Mouse (Mus musculus) heart, postnatal 4 days (tissue): ENCODE results near the gene Rgs6. TPM values are rescaled to one million over a fixed set of nuclear protein-coding genes. Genes with fewer than 3 reads are reported as not detected.

Experiments
- DNase-seq: peaks from one replicate; pipeline ENCODE4 v3.0.0; 2021
- total RNA-seq, 2 experiments: library from RNA; stranded (reverse); gene quantifications; 2 replicates each; pipeline ENCODE4 v1.2.3; 2021

Gene Rgs6
- total RNA-seq, 2 experiments from 2014 or later, result 20.8 to 21.5 TPM

DNA sequence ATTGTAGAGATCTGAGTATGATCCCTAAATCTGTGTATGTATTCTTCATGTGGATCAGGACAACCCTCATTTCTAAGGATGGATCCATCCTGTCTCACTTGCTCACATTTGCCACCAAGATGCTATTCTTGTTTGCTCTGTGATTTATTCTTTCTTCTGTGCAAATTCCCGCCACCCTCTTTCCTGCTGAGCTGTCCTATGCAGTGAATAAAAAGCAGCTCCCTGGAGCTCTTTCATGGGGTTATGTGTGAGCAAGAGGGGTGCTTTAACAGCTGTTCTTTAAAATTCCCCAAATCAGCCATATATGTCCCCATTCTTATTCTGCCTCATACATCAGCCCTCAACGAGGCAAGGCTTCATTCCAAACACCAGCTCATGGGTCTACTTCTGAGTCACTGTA is 277.6 kb downstream of the Rgs6 start:
- DNase-seq, result no peak

DNA sequence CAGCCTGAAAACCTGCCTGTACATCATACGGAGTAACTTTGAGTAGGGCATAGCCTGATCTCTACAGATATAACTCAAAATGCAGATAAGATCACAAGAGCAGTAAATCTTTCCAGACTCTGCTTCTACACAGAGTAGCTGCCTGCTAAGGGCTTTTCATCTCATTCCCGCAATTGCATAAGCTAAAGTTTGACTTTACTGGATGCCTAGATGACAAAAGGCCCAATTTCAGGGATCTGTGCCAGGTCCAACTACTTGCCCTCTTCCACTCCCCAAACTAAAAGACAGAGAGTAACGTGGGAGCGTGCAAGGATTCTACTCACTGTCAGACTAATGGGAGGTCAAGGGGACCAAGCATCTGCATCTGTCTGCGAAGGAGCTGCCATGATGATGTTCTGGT is 292.6 kb downstream of the Rgs6 start:
- DNase-seq, result no peak

DNA sequence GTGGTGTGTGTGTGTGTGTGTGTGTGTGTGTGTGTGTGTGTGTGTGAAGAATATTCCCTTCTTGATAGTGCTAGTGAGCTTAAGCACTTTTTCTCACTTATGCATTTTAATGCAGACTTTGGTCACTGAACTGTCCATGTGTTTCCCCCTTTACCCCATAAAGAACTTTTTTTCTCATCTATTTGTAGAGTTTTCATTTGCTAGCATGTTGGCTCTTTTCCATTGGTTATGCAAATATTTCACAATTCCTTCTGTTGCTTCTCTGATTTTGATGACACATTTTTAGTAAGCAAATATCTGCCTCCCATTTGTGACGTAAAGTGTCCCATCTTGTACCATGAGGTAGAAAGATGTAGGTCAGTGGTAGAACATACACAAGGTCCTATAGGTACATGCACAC is 295.0 kb downstream of the Rgs6 start:
- DNase-seq, result no peak

DNA sequence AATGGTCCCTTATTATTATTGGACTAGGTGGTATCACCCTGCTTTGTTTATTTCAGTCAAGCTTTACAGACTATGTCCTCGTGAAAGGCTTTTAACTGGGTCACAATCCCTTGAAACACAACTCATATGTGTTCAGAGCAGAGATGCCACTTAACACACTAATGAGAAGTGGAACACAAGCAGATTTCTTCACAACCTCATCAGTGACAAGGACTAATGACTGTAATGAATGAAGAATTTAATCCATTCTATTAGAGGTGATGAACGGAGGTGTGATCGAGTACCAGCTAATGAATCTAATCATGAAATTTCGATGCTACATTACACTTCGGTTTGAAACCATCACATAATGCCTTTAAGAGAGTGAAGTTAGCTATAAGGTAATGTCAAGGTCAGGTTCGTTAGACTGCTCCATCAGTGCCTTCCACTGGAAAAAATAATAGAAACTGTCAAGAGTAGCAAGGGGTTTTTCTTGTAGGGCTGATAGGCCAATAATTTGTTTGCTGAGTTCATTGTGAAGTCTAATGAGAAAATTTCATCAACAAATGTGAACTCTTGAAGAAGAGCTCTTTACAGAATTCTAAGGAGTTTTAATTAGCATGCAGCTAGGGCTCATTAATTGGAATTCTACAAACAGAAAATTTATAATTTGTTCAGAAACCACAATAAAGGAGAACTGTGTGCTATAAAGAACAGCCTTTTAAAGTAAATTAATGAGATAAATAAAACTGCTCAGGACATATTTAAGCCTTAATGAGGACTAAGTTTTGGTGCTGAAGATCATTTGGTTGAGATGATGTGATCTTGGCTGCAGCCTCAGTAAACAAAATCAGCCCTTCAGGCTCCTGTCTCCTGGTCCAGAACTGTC is 307.1 kb downstream of the Rgs6 start:
- DNase-seq, result no peak

DNA sequence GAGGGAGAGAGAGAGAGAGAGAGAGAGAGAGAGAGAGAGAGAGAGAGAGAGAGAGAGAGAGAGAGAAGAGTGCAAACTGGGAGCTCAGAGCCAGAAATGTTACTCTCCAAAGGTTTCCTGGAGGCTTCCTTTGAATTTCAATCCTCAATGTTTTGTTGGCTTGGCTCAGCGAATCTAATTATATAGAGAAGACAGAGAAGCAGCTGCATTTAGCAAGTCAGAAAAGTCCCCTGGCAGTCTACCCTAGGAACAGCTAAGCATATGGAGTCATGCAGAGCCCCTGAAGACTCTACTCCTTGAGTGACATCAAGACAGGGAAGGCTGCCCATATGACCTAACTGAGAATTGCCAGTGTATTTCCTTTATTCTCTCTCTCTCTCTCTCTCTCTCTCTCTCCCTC is 317.7 kb downstream of the Rgs6 start:
- DNase-seq, result no peak

DNA sequence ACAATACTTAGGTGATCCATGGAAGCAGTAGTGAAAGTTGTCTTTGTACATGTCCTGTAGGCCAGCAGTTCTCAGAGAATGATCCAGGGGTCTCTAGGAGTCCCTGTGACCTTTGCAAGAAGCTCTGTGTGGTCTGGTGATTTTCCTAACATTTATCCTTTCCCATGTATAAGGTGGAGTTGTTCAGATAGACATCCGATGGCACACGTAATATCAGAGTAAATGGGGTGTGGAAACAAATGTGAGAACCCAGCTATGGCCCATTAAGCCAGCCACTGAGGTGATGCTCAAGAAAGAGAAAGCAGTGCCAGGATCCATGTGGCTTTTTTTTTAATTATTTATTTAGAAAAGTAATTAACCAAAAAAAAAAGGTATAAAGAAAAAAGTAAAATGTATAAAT is 322.8 kb downstream of the Rgs6 start:
- DNase-seq, result no peak

DNA sequence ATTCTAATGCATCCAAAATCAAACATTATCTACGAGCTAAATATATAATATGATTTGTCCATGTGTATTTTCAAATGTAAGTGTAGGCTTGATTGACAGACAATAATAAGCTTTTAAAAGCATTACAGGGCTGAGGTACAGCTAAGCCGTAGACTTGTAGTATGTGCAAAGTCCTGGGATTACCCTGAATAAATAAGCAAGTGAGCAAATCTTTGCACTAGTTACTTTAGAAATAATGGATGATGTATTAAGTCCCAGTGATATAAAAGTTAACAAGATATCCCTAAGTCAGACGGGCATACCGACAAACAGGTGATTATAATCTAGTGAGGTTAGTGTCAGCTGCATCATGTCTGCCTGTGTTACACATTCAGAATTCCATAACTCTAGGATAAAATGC is 326.0 kb downstream of the Rgs6 start:
- DNase-seq, result no peak

DNA sequence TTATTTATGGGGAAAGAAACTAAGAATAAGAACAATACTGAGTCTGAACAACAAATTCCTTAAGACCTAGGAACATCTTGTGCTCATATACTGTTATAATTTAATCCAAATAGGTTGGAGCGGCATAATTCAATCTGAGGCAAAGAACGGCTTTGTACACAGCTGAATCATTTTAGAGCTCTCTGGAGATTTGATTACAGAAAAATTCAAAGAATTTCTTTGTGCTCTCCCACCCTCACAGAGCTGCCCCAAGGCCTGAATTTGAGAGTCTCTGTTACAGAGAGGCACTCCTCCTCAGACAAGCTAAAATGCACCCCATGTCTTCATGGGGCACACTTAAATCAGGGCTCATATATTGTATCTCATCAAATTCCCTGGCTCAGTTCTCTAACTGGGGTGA is 332.1 kb downstream of the Rgs6 start:
- DNase-seq, result no peak

DNA sequence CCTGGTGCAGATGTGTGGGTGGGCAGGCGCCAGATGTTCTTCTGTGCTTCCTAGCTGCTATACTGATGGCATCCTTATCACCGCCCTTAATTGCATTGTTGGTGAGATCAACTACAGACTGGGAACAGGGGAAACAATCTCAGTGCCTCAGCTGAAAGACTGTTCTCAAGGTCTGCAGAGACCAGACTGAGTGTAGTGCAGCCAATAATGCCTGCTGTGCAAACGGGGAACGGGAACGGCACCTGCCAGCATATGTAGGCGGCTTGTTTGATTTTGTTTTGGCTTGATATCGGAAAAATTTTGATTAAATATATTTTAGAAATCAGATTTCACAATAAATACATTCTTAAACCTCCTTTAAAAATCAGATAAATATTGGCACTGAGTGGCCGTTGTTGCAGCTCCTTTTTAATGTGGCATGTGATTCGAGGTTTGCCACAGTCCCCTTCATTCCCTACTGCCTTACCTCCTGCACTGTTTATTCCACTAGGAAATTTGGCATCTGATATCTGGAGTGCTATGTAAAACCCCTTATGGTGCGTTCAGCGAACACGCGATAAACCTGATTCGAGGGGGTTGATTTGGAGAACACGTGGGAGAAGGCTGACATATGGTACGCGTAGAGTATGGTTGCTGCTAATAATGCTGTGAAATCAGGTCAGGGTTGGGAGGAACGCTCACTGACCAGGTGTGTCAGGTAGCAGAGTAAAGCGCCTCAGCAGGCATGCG is 333.4 kb downstream of the Rgs6 start:
- no peak for DNase-seq

DNA sequence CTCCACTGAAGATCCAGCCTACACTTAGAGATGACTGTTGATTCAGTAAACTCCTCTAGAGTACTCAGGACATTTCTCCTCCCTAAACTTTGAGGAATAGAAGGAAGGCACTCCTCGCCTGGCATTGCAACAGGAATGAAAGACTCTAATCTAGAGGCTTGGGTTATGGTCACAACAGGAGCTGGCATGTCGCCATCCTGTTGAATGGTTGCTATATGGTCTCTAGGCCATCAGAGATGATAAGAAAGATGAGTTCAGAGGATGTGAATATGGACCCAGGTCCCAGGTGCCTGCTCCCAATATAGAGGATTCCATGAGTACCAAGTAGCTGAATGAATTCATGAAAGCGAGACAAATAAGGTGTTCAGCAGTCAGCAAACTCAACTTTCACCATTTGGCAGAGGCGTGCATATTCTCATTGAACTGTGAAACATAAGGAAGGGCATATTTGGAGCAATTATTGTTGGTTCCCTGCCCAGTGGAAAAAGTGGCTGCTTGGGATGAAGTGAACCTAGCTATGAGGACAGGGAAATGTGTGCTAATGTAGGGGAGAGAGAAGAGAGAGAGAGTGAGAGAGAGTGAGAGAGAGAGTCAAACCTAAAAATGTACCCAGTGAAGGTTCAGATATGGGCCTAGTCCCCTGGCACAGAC is 334.9 kb downstream of the Rgs6 start:
- DNase-seq, result no peak

DNA sequence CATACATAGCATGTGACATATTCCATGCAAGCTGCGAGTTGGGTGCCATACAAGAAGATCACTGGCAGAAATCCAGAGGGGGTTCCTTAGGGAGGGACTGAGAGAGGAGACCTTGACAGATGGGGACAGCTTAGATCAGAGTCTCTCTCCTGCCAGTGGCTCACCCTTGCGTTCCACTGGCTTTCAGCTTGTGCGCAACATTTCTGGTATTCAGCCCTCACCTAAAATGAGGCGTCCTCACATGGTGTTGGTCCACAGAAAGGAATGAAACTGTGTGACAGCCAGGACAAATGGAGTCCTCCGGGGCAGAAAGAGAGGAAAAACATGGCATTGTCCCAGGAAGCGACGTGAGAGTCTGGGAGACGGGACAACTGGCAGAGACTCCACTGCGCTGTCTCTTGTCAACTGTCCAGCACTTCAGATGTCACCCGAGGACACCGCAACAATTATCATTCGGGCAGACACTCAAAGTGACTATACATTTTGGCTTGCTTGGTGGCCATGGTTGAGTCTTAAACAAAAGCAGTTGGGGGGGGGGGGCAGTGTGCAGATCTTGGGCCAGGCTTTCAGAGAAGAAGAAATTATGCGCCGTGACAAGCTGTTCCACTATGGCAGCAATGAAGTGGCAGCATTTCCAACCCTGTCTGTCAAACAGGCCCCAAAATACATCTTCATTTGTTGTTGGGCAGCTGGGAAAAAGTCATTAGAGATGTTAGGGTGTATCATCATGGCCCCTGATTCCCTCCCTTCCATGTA is 344.8 kb downstream of the Rgs6 start:
- peak; percentile 86 for DNase-seq

DNA sequence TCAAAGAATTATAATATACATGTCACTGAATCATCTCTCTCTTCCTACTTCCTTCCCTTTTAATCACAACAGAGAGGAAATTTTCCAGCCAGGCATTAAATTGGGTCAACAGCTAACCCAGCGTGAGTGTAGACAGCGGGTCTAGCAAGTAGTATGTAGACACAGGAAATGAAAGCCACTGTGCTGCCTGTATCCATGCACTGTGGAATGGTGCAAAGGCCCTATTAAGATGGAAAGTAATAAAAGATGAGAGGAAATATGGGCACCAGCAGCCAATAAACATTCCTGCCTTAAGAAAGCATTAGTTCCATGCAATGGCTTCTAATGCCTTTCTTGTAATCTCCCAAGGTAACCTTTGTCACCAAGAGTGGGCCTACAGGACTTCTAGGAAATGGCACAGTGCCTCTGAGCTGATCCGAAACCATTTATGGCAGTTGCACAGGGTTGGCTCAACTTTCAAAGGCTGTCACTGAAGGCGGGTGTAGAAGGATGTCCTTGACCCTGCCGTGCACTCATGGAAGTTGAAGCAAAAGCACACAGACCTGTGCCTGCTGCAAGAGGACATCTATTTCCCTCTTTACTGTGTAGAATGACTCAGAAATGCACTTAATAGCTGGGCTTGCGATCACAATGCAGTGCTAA is 347.1 kb downstream of the Rgs6 start:
- DNase-seq, result peak; percentile 50

DNA sequence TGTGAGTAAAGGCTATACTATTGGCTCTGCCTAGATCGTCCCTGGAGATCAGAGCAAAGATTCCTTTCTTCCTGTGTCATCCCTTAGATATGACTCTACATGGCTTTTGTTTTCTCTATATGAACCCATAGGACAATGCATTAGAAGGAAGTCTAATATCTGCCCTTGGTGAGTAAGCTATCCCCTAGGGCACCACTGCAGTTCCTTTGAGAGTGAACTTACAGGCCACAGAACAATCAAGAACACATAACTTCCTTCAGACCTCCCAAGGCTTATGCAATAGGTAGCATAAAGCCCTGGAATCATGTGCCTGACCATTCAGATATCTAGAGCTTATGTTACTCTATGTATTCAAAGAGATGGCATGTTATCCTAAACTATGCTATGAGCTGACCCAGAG is 347.7 kb downstream of the Rgs6 start:
- no peak for DNase-seq

DNA sequence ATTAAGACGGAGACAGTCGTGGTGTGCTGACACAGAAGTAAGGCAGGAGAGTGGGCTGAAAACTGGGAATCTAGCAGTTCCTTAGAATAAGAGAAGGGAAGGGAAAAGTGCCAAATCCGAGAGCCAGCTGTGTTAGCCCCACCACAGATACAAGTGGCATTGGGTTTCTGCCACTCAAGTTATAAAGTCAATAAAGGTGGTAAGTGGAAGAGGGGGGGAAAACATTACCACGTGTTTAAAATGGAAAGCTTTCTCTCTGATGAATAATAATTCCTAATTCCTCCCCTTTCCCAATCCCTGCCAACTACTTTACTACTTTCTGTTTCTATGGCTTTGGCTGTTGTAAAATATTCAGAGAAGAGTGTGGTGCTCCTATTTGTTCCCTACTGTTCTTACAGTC is 352.4 kb downstream of the Rgs6 start:
- no peak for DNase-seq

DNA sequence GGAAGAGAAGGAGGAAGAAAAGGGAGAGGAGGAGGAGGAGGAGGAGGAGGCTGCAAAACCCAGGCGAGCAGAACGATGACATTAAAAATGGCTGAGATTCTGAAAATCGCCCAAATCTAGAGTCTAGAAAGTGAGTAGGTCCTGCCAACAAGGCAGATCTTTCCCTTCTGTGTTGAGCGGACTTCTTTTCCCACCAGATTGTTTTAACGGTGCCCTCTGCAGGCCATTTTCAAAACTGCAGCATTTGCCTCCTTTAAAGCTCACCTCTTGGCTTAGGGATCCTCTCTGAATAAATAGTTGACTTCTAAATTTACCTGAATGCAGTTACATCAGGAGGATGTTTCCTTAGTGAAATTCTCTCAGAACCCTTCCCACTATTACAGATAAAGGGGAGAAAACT is 358.4 kb downstream of the Rgs6 start:
- DNase-seq, result peak; percentile 92

DNA sequence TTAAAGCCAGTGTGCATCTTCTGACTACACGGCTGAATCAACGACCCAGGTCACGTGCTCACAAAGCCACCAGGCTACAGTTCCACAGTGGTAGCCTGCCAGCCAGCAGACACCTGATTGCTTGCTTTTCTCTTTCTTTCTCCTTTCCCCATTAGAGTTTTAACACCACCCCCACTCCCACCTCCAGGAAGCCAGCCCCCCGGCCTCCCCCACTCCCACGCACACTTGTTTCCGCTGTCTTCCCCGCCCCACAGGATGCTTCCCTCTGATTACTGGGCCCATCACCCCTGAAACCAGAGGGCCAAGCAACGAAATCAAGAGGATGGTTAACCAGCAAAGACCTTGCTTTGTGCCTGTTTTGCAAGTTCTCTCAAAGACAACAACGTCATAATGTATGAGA is 373.0 kb downstream of the Rgs6 start:
- peak; percentile 20 for DNase-seq

DNA sequence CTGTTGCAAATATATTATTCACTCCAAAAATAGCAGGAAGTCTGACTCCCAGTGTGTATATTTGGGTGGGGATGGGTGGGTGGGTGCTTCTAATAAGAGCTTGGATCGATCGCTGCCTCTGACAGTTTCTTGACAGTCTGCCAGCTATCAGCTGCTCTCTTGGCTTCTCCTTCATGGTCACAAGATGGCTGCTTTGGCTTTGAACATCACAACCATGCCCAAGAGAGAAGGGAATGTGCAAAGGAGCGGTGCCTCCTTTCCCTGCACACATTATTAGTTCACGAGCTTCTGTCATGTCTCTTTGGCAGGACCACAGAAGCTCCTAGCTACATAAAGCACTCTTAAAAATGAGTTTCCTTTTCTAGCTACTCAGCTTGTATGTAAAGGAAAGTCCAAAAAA is 373.8 kb downstream of the Rgs6 start:
- DNase-seq, result peak; percentile 31

DNA sequence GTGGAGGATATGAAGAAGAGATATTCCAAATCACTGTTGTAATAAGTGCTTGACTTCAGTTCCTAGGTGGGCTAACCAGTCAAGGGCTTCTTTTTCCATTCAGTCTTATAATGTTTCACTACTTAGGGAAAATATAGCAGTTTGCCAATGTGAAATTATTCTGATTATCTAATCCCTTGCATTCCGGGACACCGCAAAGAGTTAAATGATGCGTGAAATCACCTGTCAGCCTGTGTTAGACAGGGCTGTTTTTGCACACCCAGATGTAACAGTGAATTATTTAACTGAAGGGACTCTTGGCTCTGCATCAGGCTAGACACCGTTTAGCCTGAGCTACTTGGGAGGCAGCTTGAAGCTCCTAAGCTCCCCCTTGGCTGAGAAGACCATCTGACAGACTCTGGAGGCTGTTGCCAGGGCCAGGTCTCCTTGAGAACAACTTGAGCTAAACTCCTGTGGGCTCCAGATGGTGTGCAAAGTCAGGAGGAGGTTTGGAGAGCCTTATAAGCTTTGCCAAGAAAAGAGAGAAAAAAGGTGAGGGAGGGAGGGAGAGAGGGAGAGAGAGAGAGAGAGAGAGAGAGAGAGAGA is 382.5 kb downstream of the Rgs6 start:
- no peak for DNase-seq

DNA sequence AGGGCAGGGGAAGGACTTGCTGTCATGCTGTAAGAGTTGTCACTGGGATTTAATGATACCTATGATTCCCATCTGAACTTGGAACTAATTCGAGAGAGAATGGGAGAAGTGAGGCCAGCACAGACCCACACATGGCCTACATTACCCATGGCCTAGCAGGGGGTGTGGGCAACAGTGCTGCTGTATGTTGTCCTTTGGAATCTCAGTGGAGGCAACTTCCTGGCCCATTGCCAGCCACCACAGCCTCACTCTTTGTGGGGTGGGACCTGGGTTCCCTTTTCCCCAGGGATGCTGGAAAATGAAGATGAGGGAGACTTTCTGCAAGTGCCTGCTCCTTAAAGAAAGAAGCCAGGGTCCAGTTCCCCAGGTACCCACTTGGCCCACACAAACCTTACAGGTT is 383.1 kb downstream of the Rgs6 start:
- no peak for DNase-seq

DNA sequence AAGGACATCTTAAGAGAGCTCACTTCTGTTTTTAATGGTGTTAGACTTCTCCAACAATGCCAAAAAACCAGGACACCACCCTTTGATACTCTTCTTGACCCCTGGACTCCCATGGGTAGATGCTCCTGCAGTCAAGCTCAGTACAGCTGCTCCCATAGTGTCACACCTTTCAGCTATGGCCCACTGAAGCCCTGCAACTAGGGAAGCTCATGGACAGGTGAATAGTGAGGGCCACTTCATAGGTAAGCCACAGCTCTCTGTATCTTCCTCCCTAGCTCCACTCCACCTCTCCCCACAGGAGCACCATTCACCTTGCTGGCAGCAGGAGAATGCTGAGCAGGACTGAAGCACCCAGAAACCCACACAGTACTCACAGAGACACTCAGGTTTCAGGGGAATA is 384.6 kb downstream of the Rgs6 start:
- no peak for DNase-seq

DNA sequence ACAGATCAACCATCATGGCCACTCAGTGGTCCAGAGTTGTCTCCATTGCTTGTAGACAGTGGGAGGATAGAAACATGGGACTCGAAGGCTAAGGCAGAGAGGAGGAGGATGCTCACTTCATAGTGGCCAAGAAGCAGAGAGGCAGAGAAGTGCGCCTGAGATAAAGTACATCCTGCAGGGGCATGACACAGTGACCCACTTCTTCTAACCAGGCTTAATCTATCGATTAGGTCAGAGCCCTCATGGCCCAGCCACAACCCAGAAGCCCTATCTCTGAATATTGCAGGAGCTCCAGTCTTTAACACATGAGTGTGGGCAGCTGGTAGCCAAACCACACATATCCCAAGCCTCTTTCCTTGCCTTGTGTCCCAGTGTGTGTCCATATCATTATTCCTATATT is 385.7 kb downstream of the Rgs6 start:
- DNase-seq, result no peak

DNA sequence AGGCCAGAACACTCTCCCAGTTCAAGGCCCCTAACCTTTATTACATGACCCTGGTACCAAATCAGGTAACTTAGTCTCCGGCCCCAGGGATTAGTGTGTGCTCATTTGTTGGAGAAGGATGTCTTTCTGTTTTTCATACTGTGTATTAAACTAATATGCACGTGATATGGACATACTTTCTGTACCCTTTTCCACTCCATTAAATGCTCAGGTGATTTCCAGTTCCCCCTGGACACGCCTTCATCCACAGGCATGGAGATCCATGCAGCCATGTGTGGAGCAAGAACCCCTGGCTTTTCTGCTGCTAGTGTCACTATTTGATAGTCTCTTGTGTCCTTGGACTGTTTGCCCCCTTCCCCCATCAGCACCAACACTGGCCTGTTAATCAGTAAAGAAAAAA is 390.2 kb downstream of the Rgs6 start:
- no peak for DNase-seq
